ENCODE assay signal across 26 mouse cellular contexts in the genomic region with DNA sequence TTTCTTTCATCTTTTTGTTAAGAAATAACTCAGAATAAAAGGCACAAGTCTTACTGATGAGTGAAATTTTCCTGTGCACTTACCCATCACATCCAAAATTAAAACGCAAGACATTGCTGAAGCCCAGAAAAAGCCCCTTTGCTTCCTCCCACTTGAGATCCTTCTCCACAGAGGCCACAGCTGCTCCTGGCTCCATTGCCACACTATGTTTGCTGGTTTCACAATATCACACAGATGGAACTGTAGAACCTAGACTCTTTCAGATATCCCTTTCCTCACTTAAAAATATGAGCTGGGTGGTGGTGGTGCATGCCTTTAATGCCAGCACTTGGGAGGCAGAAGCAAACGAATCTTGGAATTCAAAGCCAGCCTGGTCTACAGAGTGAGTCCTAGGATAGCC. TPM values are rescaled to one million over a fixed set of nuclear protein-coding genes. Genes with fewer than 3 reads are reported as not detected.
DNase-seq lines count a peak whose midpoint lies in the region; TF ChIP-seq lines count a peak whose summit lies in the region.
"Had no signal": no experiment of that assay in that cellular context is flagged by ENCODE, and none has a peak within 500 bp of the region (broad histone marks: within the 10 kb centered on the region; RNA-seq: fewer than 3 reads in every experiment).

No protein-coding gene starts in this region.

- DNase-seq in heart, adult 11 months = peak; percentile 92
- DNase-seq in heart, embryonic 10.5 days (ENCODE audit: low spot score) = no peak
- DNase-seq in liver, adult 2 months (ENCODE audit: extremely low read depth, low read depth, low spot score) = peak; percentile 38
- DNase-seq in liver = no peak
- DNase-seq in lung, postnatal 36 days = peak; percentile 57
- no peak for DNase-seq in lung, postnatal 10 days
- DNase-seq: adrenal gland, adult 2 months; adrenal gland, postnatal 14 days; cerebellum, adult 11-12 months; cerebellum, adult 8-10 months; cerebellum, postnatal 10 days; cerebellum, postnatal 36 days; embryo, embryonic 11 days; gastrocnemius, postnatal 10 days; gastrocnemius, postnatal 36 days; heart, postnatal 10 days; heart, postnatal 36 days had no signal

- H3K4me3 ChIP-seq in heart, embryonic 10.5 days = no peak overlapping the region
- no peak overlapping the region for H3K4me3 ChIP-seq in liver, adult 2 months (ENCODE audit: insufficient read depth, low read depth, low read length)
- H3K4me3 ChIP-seq: embryonic facial prominence, embryonic 10.5 days; embryonic facial prominence, embryonic 13.5 days; erythroblast, embryonic 14.5 days; forebrain, embryonic 12.5 days; forebrain, embryonic 15.5 days; heart, embryonic 12.5 days; heart, embryonic 15.5 days; hindbrain, embryonic 10.5 days; hindbrain, embryonic 13.5 days had no signal

- WGBS in heart, embryonic 10.5 days = 83% methylated on average over 2 of the region's 2 CpGs
- 36% methylated on average over 2 of the region's 2 CpGs for WGBS in liver, adult 2 months

- no peak overlapping the region for H3K9ac ChIP-seq in liver, adult 2 months (ENCODE audit: low read depth, low read length)
- H3K9ac ChIP-seq: embryonic facial prominence, embryonic 13.5 days; forebrain, embryonic 12.5 days; forebrain, embryonic 15.5 days; heart, embryonic 12.5 days; heart, embryonic 15.5 days; hindbrain, embryonic 13.5 days had no signal

- no peak for TF ChIP-seq CTCF in liver, adult 2 months (IDR thresholded peaks at IDR 0.05; ENCODE audit: low read depth, low read length)

- H3K27me3 ChIP-seq in heart, embryonic 10.5 days (ENCODE audit: insufficient read depth, poor library complexity, severe bottlenecking) = no peaks in the 10 kb centered on the region
- no peaks in the 10 kb centered on the region for H3K27me3 ChIP-seq in liver, adult 2 months (ENCODE audit: control insufficient read depth, insufficient read depth, low read length)
- H3K27me3 ChIP-seq: embryonic facial prominence, embryonic 13.5 days; forebrain, embryonic 12.5 days; forebrain, embryonic 15.5 days; heart, embryonic 12.5 days; heart, embryonic 15.5 days; hindbrain, embryonic 13.5 days had no signal

- peaks cover 56% of the 10 kb centered on the region for H3K36me3 ChIP-seq in heart, embryonic 10.5 days
- peaks cover 32% of the 10 kb centered on the region for H3K36me3 ChIP-seq in liver, adult 2 months (ENCODE audit: control insufficient read depth, insufficient read depth, low read length)

- no peaks in the 10 kb centered on the region for H3K4me1 ChIP-seq in heart, embryonic 10.5 days
- peaks cover 16% of the 10 kb centered on the region for H3K4me1 ChIP-seq in liver, adult 2 months (ENCODE audit: control insufficient read depth, insufficient read depth, low read length)
- H3K4me1 ChIP-seq: embryonic facial prominence, embryonic 10.5 days; embryonic facial prominence, embryonic 13.5 days; forebrain, embryonic 12.5 days; forebrain, embryonic 15.5 days; hindbrain, embryonic 10.5 days had no signal

- no peak for TF ChIP-seq POLR2A in liver, adult 2 months (IDR thresholded peaks at IDR 0.05; ENCODE audit: extremely low read depth, insufficient read depth, low read length)

- H3K79me2 ChIP-seq in liver, adult 2 months (ENCODE audit: control insufficient read depth, insufficient read depth, low read length) = no peaks in the 10 kb centered on the region

- no peak overlapping the region for H3K27ac ChIP-seq in heart, embryonic 10.5 days
- H3K27ac ChIP-seq in liver, adult 2 months (replicated peaks; ENCODE audit: insufficient read depth, low read depth, low read length) = no peak overlapping the region
- H3K27ac ChIP-seq: embryonic facial prominence, embryonic 10.5 days; embryonic facial prominence, embryonic 13.5 days; forebrain, embryonic 12.5 days; forebrain, embryonic 15.5 days; heart, embryonic 15.5 days; hindbrain, embryonic 10.5 days; hindbrain, embryonic 13.5 days had no signal

- no peaks in the 10 kb centered on the region for H3K9me3 ChIP-seq in heart, embryonic 10.5 days
- H3K9me3 ChIP-seq: embryonic facial prominence, embryonic 10.5 days; embryonic facial prominence, embryonic 13.5 days; forebrain, embryonic 12.5 days; forebrain, embryonic 15.5 days; heart, embryonic 12.5 days; heart, embryonic 15.5 days; hindbrain, embryonic 10.5 days; hindbrain, embryonic 13.5 days had no signal

RNA-seq across cellular contexts. Expression of gene Sacm1l, which starts 17.1 kb away (rescaled TPM):
- polyA plus RNA-seq in heart, embryonic 10.5 days (2016; fragmentation: Nextera tagmentation; extraction: Ambion mirVana) = 42.6 and 48.6 TPM in 2 replicates
- 62.3 and 74.3 TPM in 2 replicates for total RNA-seq in liver, adult 2 months (2014; rRNA removed)
- 7.7 and 9.4 TPM in 2 replicates for polyA plus RNA-seq in liver, adult 2 months (2012; rRNA removed)

RNA-seq across cellular contexts. Expression of gene Limd1, which starts 34.0 kb away (rescaled TPM):
- polyA plus RNA-seq in heart, embryonic 10.5 days (2016; fragmentation: Nextera tagmentation; extraction: Ambion mirVana) = 39.0 and 39.2 TPM in 2 replicates
- 19.7 and 22.2 TPM in 2 replicates for total RNA-seq in liver, adult 2 months (2014; rRNA removed)
- 15.9 and 24.6 TPM in 2 replicates for polyA plus RNA-seq in liver, adult 2 months (2012; rRNA removed)

Comparison
In these comparisons a context has a peak if more than half of its experiments do, and no peak if none do; other contexts are left out.
1. DNase-seq: peak in heart, adult 11 months (single experiment), liver, adult 2 months (single experiment) and lung, postnatal 36 days (single experiment); none in heart, embryonic 10.5 days (single experiment), liver (single experiment) and lung, postnatal 10 days (single experiment).